Mouse (Mus musculus): ENCODE results near the gene Naaladl1.
A peak's percentile ranks its signal among the peaks of the same experiment; 100 is the strongest.

DNA sequence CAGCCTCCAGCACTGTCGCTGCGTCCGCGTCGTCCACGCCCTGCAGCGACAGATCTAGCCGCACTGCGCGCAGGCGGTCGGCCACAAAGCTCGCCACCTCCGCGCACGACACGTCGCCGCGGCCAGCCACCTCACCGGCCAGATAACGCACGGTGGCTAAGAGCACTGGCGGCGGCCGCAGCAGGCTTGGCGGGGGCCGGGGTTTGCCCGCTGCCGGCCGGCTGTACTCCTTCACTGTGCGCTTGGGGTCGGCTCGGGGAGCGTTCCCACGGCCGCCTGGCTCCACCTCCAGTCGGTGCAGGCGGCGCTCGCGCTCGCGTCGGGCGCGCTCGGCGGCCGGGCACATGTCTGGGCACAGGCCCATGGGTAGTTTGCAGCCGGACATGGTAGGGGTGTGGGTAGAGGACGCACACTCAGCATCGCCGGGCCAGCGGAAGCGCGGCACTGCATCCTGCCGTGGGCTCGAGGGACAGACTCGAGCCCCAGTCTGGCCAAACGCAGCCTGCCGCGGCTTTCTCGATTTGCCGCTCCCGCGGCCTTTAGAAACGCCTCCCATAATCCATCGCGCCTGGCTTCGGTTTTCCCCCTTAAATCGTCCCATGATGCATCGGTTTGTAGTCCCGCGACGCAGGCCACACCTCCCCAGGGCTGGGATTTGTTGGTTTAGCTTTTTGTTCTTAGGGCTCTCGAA, 12.5 kb downstream of the Naaladl1 start, which contains the start of gene Sac3d1:
- no peak for TF ChIP-seq MAFK (IDR thresholded peaks at IDR 0.05; ENCODE audit: insufficient read depth, low read depth, low read length)
- TF ChIP-seq CHD2 (IDR thresholded peaks at IDR 0.05; ENCODE audit: low read depth, low read length), result 0 out of 2 replicates have a peak, but pooled peaks have one; percentile 0
- no peak for TF ChIP-seq ZNF384 (IDR thresholded peaks at IDR 0.05; ENCODE audit: low read depth, low read length)
